Mouse (Mus musculus): ENCODE data around the gene Zfp969. TPM values are rescaled to one million over a fixed set of nuclear protein-coding genes. Genes with fewer than 3 reads are reported as not detected.

Zfp969 gene
- not detected in 2 replicates for total RNA-seq (2023)

DNA sequence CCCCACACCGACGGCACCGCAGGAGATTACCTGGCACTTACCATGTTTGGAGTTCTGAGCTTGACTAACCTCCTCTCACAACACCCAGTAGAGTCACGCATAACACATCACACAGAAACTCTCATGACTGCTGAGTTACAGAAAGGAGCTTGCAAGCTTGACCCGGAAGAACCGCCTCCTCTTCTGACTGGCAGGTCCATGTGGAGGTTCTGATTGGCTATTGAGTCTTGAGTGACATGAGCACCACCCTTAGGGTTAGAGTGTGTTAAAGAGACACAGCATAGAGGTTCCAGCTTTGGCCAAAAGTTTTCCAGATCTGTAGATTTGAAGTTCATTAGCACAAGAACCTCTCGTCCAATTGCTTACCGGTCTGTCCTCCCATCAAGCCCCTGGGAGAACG, at the start of gene Zfp969:
Gene Zfp969, minus strand, starts transcription at position 101 of the 400 bp plus-strand sequence.

DNA sequence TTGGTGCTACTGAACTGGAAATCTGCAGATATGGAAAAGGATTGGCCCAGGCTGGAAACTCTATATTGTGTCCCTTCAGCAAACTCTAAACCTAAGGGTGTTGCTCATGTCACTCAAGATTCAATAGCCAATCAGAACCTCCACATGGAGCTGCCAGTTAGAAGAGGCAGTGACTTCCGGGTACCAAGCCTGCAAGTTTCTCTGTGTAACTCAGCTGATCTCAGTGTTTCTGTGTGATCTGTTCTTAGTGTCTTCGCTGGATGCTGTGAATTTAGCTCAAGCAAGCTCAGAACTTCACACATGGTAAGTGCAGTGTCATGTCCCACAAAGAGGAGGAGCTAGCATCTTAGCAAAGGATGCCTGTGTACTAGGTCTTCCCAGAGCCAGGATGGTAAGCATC, 37.8 kb upstream of the Zfp969 start, which contains the start of gene Gm2007:
Gene Gm2007, plus strand, starts transcription at position 301 of the 400 bp plus-strand sequence.

DNA sequence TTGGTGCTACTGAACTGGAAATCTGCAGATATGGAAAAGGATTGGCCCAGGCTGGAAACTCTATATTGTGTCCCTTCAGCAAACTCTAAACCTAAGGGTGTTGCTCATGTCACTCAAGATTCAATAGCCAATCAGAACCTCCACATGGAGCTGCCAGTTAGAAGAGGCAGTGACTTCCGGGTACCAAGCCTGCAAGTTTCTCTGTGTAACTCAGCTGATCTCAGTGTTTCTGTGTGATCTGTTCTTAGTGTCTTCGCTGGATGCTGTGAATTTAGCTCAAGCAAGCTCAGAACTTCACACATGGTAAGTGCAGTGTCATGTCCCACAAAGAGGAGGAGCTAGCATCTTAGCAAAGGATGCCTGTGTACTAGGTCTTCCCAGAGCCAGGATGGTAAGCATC, 59.8 kb downstream of the Zfp969 start, which contains the start of gene Gm11007:
Gene Gm11007, plus strand, starts transcription at position 301 of the 400 bp plus-strand sequence.

Other genes with a start within 250 kb of the Zfp969 start
- gene Zfp965, start 233.7 kb downstream of the Zfp969 start, total RNA-seq (2023), result 0.36 and 0.41 TPM in 2 replicates
- not detected in 2 replicates for gene Gm11007, start 59.7 kb downstream of the Zfp969 start, total RNA-seq (2023)
- gene Gm2007, start 37.9 kb upstream of the Zfp969 start, total RNA-seq (2023), result not detected in 2 replicates
- 1.3 TPM in 1 of 2 replicates, not detected in the other for gene Gm14288, start 97.4 kb upstream of the Zfp969 start, total RNA-seq (2023)
- 3.8 and 3.9 TPM in 2 replicates for gene Gm6710, start 165.6 kb upstream of the Zfp969 start, total RNA-seq (2023)
- gene Zfp966, start 227.5 kb upstream of the Zfp969 start, total RNA-seq (2023), result 0.23 and 0.60 TPM in 2 replicates